Mouse (Mus musculus) macrophage (primary cell): ENCODE measurements at regions not wholly inside any gene's neighbourhood (a gene's known extent, or its start where the extent isn't known, plus 50 kb on each side); places are given as distances from the start of the nearest gene placed in this dataset.

Experiments
- H3K27ac ChIP-seq: fragments of 350-480 bp; formaldehyde crosslinking; 2 replicates; pipeline ENCODE4 v1.9.0; 2021
- H3K36me3 ChIP-seq: fragments of 350-480 bp; formaldehyde crosslinking; 2 replicates; pipeline ENCODE4 v1.9.0; 2021; ENCODE audit errors: inconsistent target
- H3K4me3 ChIP-seq: fragments of 350-480 bp; formaldehyde crosslinking; 2 replicates; pipeline ENCODE4 v1.9.0; 2021; ENCODE audit errors: inconsistent target
- H3K79me2 ChIP-seq: fragments of 350-480 bp; formaldehyde crosslinking; 2 replicates; pipeline ENCODE4 v1.9.0; 2021; ENCODE audit errors: inconsistent target
- WGBS: methylation state at CpG from one replicate; pipeline ENCODE4 v1.1.7; 2026; ENCODE audit warnings: inconsistent platforms; ENCODE audit not compliant: missing documents; 5-methylcytosine and 5-hydroxymethylcytosine counted together

DNA sequence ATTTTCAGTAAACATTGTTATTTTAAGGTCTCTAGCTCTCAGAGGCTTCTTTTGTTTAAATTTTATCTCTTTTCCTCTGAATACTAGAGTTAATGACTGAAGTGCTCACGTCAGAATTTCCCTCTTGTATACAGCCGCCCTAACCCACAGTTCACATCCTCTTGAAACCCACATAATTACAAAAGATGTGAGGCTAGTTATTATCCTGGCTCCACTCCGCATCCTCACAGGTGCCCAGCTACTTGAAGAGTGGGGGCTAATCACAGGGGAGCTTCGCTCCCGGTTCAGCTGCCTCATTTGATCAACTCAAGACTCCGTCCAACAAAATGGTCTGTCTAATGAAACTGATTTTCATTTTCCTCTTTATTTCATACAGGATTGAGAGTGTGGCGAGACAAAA, 499.6 kb upstream of the Fam92a start:
- H3K36me3 ChIP-seq = no peaks in the 10 kb centered on the region
- no peak overlapping the region for H3K27ac ChIP-seq
- H3K79me2 ChIP-seq = no peaks in the 10 kb centered on the region
- H3K4me3 ChIP-seq = no peak overlapping the region
- 91% methylated on average over 7 of the region's 7 CpGs for WGBS

- Histone ChIP-seq H3K79me2 (no peaks in the 10 kb centered on the region), H3K27ac (no peak overlapping the region), H3K4me3 (no peak overlapping the region), H3K36me3 (no peaks in the 10 kb centered on the region)
- 84% methylated on average over 2 of the region's 2 CpGs for WGBS
Observed at GRCm38 (mm10) chr4:12663176-12663575, 491.4 kb upstream of the Fam92a start.

DNA sequence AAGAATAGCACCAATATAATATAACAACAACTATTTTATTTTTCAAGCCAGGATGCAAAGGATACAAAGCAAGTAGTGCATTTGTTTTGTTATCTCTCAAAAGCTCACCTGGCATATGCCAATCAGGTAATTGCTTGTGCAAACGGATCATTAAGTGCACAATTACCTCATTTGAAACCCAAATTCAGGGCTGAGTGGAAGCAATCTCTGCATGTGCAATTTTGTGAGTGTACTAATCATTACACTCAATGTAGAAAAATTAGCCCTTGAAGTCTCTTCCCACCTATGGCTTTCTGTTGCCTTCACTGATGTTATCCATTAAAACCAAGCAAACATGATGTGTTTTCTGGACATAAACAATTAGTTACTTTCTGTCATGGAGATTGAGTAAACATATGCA, 490.9 kb upstream of the Fam92a start:
- 89% methylated on average over 1 of the region's 1 CpGs for WGBS
- H3K4me3 ChIP-seq = no peak overlapping the region
- no peaks in the 10 kb centered on the region for H3K36me3 ChIP-seq
- H3K27ac ChIP-seq = no peak overlapping the region
- H3K79me2 ChIP-seq = no peaks in the 10 kb centered on the region

DNA sequence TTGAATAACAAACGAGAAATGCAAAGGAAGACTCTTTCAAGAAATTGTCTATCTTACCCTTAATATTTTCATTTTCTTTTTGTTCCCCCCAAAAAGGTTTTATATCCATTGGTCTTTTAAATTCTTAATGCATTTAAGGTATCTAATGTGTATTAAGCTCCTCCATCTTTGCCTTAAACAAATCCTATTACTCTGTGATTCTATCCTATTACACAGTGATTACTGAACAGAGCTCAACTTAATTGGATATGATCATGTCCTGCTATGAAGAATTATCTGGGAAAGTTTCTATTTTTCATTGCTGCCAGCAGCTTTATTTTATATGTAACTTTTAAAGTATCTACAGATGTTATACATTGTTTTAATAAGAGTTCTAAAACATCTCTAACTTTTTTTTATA, 487.3 kb upstream of the Fam92a start:
- Histone ChIP-seq H3K4me3 (no peak overlapping the region), H3K79me2 (no peaks in the 10 kb centered on the region), H3K36me3 (no peaks in the 10 kb centered on the region), H3K27ac (no peak overlapping the region)
- WGBS = 90% methylated on average over 1 of the region's 1 CpGs

DNA sequence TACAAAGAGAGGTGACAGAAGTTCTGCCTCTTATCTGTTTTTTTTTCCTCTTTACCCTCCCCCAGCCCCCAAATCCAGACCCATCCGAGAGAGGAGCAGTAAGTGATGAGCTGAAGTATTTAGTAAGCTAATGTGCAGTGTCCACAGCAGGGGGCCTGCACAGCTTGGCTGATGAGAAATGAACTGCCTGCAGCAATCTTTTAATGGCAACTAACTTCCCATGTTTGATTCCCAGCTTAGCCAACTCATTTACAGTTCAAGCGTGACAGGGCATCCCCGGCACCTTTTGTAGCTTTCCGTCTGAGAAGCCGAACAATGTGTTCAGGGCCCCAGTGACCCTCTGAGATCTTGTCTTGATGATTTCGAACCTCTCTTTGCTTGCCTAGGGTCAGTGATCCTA, 486.8 kb upstream of the Fam92a start:
- 95% methylated on average over 6 of the region's 6 CpGs for WGBS
- H3K27ac ChIP-seq = no peak overlapping the region
- H3K4me3 ChIP-seq = no peak overlapping the region
- H3K36me3 ChIP-seq = no peaks in the 10 kb centered on the region
- no peaks in the 10 kb centered on the region for H3K79me2 ChIP-seq

DNA sequence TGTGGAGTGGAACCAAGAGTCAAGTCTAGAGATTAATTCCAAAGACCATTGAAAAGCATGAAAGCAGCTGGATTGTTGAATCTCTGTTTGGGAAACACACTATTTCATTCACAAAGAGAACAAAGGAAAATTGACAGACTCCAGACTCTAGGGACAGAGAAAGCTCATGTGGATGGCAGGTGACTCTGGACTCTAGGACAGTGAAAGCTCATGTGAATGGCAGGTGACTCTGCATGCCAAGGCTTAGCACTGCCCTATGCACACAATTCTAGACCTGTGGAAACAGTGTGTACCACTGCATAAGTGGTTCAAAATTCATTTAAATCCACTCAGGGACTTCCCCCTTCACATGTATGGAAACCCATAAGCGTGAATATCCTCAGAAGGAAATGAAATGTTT, 486.0 kb upstream of the Fam92a start:
- Histone ChIP-seq H3K79me2 (no peaks in the 10 kb centered on the region), H3K27ac (no peak overlapping the region), H3K4me3 (no peak overlapping the region), H3K36me3 (no peaks in the 10 kb centered on the region)
- 80% methylated on average over 1 of the region's 1 CpGs for WGBS

GRCm38 (mm10) chr4:12656924-12657603, 485.2 kb upstream of the Fam92a start:
- Histone ChIP-seq H3K4me3 (no peak overlapping the region), H3K36me3 (no peaks in the 10 kb centered on the region), H3K79me2 (no peaks in the 10 kb centered on the region), H3K27ac (no peak overlapping the region)
- WGBS = 96% methylated on average over 6 of the region's 6 CpGs

GRCm38 (mm10) chr4:12655457-12656228, 483.8 kb upstream of the Fam92a start:
- H3K36me3 ChIP-seq = no peaks in the 10 kb centered on the region
- H3K4me3 ChIP-seq = no peak overlapping the region
- H3K27ac ChIP-seq = no peak overlapping the region
- 62% methylated on average over 13 of the region's 13 CpGs for WGBS
- H3K79me2 ChIP-seq = no peaks in the 10 kb centered on the region

DNA sequence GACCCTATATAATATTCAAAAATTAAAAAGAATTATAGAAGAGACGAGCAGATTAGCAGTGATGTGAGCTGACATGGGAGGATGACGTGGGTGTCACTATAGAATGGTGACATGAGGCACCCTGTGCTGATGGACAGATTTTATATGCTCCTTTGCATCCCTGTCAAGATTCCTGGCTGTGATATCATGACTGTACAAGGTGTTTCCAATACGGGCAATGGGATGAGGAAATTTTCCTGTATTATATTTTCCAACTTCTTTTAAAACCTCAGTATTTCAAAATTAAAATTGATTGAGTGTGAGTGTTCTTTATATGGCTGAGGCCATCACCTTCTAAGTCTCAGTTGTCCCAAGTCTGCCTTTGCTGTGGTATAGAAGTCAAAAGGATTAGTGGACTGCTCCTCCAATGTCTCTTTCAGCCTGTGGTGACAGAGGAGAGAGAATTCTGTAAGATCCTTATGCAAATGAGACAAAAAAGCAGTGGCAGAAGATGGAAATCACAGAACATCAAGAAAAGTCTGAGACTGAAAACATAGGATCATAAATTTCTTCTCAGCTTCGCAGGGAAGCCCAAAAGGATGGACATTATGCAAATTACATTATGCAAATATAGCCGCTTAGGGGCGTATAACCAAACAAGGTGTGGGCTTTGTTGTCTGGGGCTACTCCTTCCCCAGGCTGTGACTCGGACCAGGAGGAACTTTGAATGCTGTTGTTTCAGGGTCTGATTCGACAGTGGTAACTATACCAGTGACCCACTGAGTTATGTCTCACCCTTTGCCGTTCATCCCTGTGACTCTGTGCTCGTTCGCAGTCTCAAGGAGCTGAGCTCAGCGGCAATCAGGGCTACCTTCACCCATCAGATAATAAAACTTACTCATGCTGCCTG, 483.0 kb upstream of the Fam92a start:
- H3K27ac ChIP-seq = no peak overlapping the region
- no peaks in the 10 kb centered on the region for H3K79me2 ChIP-seq
- WGBS = 73% methylated on average over 12 of the region's 12 CpGs
- no peak overlapping the region for H3K4me3 ChIP-seq
- H3K36me3 ChIP-seq = no peaks in the 10 kb centered on the region

- H3K4me3 ChIP-seq = no peak overlapping the region
- 2% methylated on average over 3 of the region's 3 CpGs for WGBS
- H3K79me2 ChIP-seq = no peaks in the 10 kb centered on the region
- no peak overlapping the region for H3K27ac ChIP-seq
- H3K36me3 ChIP-seq = no peaks in the 10 kb centered on the region
Observed at GRCm38 (mm10) chr4:12647732-12648131, 475.9 kb upstream of the Fam92a start.

GRCm38 (mm10) chr4:12642525-12642928, 470.7 kb upstream of the Fam92a start:
- no peak overlapping the region for H3K4me3 ChIP-seq
- no peak overlapping the region for H3K27ac ChIP-seq
- H3K79me2 ChIP-seq = no peaks in the 10 kb centered on the region
- H3K36me3 ChIP-seq = no peaks in the 10 kb centered on the region
- 80% methylated on average over 4 of the region's 4 CpGs for WGBS

GRCm38 (mm10) chr4:12629375-12629821, 457.6 kb upstream of the Fam92a start:
- no peaks in the 10 kb centered on the region for H3K79me2 ChIP-seq
- H3K27ac ChIP-seq = no peak overlapping the region
- 86% methylated on average over 2 of the region's 2 CpGs for WGBS
- no peaks in the 10 kb centered on the region for H3K36me3 ChIP-seq
- no peak overlapping the region for H3K4me3 ChIP-seq

- no peak overlapping the region for H3K27ac ChIP-seq
- 91% methylated on average over 5 of the region's 5 CpGs for WGBS
- H3K4me3 ChIP-seq = no peak overlapping the region
- no peaks in the 10 kb centered on the region for H3K36me3 ChIP-seq
- no peaks in the 10 kb centered on the region for H3K79me2 ChIP-seq
Observed at GRCm38 (mm10) chr4:12628702-12629374, 457.0 kb upstream of the Fam92a start.

DNA sequence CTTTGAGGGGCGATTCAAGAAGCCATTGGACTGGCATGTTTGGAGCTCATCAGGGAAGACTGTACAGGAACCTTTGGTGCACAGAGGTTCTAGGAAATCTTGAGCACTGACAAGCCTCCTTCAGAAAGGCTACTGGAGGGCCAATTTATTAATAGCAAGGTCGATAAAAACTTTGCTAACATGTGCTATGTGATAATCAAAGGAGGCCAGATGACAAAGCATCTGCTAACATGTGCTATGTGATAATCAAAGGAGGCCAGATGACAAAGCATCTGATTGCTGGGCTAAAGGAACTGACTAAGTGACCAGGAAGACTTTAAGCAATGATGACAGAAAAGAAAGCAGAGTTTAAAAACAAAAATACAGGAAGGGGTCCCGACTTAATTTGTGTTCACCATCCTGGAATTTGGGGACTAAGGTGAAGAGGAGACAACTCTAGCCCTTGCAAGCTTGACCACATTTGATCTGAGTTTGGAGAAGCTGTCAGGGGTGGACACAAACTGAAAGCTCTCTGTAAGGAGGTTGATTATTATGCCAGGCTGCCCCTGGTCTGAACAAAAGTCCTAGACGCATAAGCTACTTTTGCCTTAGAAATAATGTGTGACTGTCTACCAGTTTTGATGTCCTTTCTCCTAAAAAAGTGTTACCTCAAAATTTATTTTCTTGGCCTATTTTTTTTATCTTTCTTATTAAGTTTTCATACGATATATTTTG, 455.5 kb upstream of the Fam92a start:
- H3K36me3 ChIP-seq = no peaks in the 10 kb centered on the region
- no peak overlapping the region for H3K4me3 ChIP-seq
- no peaks in the 10 kb centered on the region for H3K79me2 ChIP-seq
- H3K27ac ChIP-seq = no peak overlapping the region
- 76% methylated on average over 5 of the region's 5 CpGs for WGBS
